Mouse (Mus musculus): Measurements from ENCODE around the gene Syngr2.

GRCm38 (mm10) chr11:117813867-117814266, 4.4 kb downstream of the Syngr2 start:
- TF ChIP-seq CTCF (IDR thresholded peaks at IDR 0.05; ENCODE audit: extremely low read depth, insufficient read length, insufficient replicate concordance, low read depth, low read length) (no peak), POLR2A (IDR thresholded peaks at IDR 0.05; ENCODE audit: low read depth, low read length) (no peak)

All from small intestine, adult 2 months (tissue).